Mouse (Mus musculus): Measurements from ENCODE around the gene Rpa2. TPM values are rescaled to one million over a fixed set of nuclear protein-coding genes. Genes with fewer than 3 reads are reported as not detected.

Gene Rpa2
- total RNA-seq, 4 experiments from 2014 or later, result 13.3 to 15.7 (median 15.1) TPM

DNA sequence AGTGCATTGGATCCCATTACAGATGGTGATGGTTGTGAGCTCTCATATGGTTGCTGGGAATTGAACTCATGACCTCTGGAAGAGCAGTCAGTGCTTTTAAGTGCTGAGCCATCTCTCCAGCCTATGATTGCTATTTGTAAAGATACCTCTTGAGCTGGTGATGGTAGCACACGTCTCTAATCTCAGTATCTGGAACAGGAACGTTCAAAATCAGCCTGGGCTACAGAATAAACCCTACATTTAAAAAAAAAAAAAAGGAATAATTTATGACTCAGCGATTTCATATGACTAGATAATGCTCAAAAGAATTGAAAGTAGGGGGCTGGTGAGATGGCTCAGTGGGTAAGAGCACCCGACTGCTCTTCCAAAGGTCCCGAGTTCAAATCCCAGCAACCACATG is 35.1 kb downstream of the Rpa2 start:
- no peak for DNase-seq (ENCODE audit: low spot score in 2 of 2)

DNA sequence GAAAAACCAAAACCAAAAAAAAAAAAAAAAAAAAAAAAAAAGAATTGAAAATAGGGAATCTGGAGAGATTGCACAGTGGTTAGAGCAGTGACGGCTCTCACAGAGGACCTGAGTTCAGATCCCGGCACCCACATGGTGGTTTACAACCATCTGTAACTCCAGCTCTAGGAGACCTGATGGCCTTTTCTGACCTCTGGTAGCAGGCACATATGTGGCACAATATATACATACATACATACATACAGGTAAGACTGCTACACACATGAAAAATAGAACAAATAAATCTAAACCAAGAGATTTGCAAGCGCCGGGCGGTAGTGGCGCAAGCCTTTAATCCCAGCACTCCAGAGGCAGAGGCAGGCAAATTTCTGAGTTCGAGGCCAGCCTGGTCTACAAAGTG is 35.7 kb downstream of the Rpa2 start:
- DNase-seq (ENCODE audit: low spot score in 2 of 2), result no peak

DNA sequence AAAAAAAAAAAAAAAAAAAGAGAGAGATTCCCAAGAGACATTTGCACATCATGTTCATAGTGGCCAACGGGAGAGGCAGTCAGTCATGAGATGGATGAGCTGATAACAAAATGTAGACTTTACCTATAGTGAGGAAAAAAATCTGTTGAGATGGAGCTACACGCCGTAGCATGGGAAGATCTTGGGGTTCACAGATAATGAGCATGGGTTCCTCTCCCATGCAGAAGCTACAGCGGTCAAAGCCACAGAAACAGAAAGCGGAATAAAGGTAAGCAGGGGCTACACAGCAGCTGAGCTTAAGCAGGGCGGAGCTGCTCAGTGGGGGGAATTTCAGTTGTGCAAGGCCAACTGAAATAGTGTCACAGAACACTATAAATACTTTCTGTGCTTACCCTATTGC is 36.2 kb downstream of the Rpa2 start:
- DNase-seq (ENCODE audit: low spot score in 2 of 2), result no peak

DNA sequence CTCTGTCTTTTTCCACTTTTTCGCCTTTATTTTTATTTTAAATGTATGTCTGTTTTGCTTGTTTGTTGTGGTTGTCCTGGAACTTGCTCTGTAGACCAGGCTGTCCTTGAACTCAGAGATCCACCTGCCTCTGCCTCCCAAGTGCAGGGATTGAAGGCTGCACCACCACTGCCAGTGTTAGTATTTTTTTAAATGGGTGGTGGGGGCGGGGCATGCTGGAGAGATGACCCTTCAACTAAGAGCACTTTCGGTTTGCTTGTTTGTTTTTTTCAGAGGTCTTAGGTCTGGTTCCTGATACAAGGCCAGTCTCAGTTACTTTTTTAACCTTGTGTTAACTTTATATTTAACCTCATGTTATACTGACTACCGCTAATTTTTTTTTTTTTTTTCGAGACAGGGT is 37.0 kb downstream of the Rpa2 start:
- no peak for DNase-seq (ENCODE audit: low spot score in 2 of 2)

DNA sequence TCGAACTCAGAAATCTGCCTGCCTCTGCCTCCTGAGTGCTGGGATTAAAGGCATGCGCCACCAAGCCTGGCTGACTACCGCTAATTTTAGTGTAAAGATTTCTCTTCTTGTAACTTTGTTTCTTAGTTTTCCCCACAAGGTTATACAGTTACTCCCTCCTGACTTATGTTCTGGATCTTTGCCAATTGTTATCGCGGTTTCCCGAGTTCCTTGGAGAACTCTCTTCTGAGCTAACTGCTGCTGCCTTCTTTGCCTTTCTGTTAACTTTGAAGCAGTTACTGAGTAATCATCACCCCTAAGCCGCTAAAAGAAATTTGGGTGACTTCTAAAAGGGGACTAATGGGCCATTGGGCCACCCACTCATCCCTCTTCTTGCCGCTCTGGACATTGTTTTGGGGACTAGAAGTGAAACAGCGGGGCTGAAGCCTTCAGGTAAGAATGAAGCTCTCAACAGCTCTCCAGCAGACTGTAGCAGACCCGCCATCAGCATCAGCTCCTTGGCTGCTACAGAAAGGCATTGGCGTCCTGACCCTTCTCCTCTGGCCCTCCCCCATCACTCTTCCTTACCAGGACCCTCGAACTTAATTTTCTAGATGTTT is 37.6 kb downstream of the Rpa2 start:
- no peak for DNase-seq (ENCODE audit: low spot score in 2 of 2)

DNA sequence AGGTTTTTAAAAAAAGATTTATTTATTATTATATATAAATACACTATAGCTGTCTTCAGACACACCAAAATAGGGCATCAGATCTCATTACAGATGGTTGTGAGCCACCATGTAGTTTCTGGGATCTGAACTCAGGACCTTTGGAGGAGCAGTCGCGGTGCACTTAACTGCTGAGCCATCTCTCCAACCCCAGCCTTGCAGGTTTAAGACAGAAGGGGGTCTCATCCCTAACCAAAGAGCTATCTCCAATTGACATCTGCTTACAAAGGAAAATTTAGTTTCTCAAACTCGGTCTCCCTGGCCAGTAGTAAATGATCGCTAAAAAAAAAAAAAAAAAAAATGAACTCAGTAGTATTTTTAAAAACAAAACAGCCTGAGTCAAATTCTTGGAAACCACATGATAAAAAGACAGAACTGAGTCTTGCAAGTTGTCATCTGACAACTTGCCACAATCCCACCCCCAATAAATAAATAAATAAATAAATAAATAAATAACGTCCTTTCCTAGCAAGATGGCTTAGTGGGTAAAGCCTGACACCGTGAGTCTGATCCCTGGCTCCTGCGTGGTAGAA is 38.6 kb downstream of the Rpa2 start:
- DNase-seq (ENCODE audit: low spot score in 2 of 2), result no peak

DNA sequence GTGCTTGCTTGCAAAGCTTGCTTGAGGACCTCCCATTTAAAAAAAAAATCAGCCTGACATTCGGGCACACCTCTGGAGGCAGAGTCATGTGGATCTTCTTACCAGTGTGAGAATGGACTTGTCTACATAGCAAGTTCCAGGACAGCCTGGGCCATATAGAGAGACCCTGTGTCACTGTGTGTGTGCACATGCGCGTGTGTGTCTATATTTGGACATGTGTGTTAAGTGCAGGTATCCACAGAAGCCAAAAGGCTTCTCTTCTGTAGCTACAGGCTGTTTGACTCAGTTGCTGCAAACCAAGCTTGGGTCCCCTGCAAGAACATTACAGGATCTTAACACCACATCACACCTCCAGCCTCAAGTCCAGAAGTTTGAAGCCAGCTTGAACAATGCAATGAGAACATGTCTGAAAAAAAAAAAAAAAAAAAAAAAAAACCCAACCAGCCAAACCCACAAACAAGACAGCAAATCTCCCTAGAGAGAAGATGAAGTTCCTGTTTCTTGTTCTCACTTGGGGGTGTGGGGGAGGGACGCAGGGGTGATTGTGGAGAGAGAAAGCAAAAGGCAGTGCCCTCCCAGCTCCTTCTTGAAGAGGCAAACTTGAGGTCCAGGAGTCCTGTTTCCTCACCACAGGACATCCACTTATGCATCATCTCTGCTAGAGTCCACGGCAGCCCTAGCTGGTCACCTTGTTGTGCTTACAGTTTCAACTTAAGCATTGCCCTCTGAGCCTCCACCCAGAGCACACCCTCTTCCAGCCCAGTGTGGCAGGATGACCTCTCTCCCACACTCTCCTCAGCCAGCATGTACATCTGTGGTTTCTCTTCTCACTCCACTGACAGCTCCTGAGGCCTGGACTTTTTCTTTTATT is 39.9 kb downstream of the Rpa2 start:
- no peak for DNase-seq (ENCODE audit: low spot score in 2 of 2)

DNA sequence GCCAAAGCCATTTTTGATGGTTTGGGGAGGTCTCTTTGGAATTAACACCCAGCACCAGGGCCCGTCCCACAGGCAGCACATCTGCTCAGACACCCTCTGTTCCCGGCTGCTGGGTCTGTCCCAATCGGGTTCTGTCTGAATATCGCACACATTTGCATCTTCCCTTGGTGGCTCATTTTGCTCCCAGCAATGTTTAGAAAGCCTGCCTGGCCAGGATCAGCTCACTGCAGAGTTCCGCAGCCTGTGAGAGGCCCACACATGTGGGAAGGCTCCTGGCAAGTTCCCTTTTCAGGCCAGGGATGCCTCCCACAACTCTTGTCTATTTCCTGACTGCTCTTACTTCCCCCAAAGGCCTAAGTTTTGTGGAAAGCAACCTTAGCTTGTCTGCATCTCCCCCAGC is 41.5 kb downstream of the Rpa2 start:
- DNase-seq (ENCODE audit: low spot score in 2 of 2), result peak; percentile 17 to 44

DNA sequence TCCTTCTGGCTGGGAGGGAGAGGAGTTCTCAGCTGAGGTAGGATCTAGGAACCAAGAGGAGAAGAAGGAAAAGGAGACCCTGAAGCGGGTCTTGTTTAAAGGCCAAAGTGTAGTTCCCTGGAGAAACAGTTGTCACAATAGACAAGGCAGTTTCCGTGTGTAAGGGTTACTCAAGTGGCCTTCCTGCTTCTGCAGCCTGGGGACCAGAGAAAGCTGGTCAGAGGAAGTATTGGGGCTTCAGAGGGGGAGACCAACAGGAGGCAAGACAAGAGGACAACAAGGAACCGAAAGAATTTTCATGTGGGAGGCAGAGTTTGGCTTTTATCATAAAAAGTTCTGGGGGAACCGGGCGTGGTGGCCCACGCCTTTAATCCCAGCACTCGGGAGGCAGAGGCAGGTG is 48.3 kb downstream of the Rpa2 start:
- no peak for DNase-seq (ENCODE audit: low spot score in 2 of 2)

DNA sequence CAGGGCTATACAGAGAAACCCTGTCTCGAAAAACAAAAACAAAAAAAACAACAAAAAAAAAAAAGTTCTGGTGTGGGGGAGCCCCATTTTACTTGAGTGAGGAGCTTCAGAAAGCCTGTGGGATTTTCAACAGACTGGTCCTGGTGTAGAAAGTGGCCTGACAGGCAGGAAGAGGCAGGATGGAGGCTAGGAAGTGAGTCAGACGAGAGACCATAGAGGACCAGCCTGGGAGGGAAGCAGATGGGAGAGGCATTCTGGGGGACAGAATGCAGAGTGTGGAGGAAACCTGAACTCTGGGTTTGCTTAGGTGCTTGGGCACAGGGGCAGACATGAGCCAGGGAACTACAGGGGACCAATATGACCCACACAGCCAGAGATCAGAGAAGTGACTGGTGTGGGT is 48.7 kb downstream of the Rpa2 start:
- no peak for DNase-seq (ENCODE audit: low spot score in 2 of 2)

DNA sequence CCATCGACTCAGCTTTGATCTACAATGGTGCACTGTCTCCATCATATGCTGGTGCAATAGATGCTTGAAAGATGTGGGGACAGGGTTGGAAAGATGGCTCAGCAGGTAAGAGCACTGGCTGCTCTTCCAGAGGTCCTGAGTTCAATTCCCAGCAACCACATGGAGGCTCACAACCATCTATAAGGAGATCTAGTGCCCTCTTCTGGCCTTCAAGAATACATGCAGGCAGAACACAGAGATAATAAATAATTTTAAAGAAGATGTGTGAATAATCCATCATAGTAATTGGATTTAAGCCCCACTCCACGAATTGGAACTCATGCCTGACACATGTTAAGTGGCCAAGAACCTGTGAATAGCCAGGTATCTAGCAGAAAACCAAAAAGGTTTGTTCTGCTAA is 50.3 kb downstream of the Rpa2 start:
- no peak for DNase-seq (ENCODE audit: low spot score in 2 of 2)

DNA sequence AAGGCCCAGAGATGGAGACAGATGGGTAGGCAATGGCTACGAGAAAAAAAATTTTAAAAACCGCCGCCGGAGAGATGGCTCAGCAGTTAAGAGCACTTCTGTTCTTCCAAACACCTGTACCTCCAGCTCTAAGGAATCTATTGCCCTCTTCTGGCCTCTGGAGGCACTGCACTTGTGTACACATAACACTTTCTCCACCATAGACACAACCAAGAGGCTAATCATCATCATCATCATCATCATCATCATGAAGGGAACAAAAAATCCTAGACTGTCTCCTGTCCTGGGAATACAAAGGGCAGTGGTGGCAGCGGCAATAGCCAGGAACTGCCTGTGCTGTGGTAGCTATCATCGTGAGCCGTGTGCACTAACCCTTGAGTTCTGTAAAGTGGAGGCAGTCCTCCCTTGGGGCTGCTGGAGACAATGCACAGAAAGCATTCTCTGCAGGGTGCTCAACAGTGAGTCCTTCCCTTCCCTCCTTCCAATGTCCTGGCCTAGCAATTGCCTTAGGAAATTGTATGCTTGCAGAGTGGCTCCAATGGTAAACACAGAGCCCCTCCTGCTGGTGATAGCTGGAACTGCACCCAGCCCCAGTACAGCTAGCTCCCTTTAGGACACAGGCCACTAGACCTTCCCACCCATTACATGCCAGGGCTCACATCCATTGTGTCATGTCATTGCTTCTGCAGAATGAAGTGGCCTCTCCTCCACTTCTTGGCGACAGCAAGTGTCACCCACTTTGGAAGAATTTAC is 55.7 kb downstream of the Rpa2 start:
- peak; percentile 17 to 57 for DNase-seq (ENCODE audit: low spot score in 2 of 2)

Other genes starting within 250 kb of the Rpa2 start
- 100 to 1,000 TPM; 313 to 407 (median 357) TPM for gene Atpif1, start 234.7 kb upstream of the Rpa2 start, total RNA-seq (2022)
- gene Dnajc8, start 232.8 kb upstream of the Rpa2 start, total RNA-seq (2022), result 100 to 1,000 TPM in 2 of 4 experiments, 10 to 100 TPM in 2; 88.8 to 104 (median 94.6) TPM
- gene Ptafr, start 204.3 kb upstream of the Rpa2 start, total RNA-seq (2022), result 1 to 10 TPM; 1.1 to 3.8 (median 2.5) TPM
- 10 to 100 TPM; 28.7 to 31.1 (median 29.0) TPM for gene Eya3, start 129.3 kb upstream of the Rpa2 start, total RNA-seq (2022)
- 1 to 10 TPM; 2.9 to 4.5 (median 3.6) TPM for gene Xkr8, start 35.8 kb upstream of the Rpa2 start, total RNA-seq (2022)
- gene Smpdl3b, start 11.1 kb upstream of the Rpa2 start, total RNA-seq (2022), result 1 to 10 TPM; 3.4 to 4.6 (median 4.0) TPM
- gene Themis2, start 28.1 kb downstream of the Rpa2 start, total RNA-seq (2022), result 1 to 10 TPM in 2 of 4 experiments, under 1 TPM in 2; 0.62 to 3.9 (median 1.6) TPM
- gene Ppp1r8, start 74.8 kb downstream of the Rpa2 start, total RNA-seq (2022), result 10 to 100 TPM; 37.9 to 43.2 (median 40.3) TPM
- gene Stx12, start 116.2 kb downstream of the Rpa2 start, total RNA-seq (2022), result 100 to 1,000 TPM in 2 of 4 experiments, 10 to 100 TPM in 2; 97.1 to 116 (median 106) TPM
- 10 to 100 TPM; 47.4 to 67.7 (median 53.2) TPM for gene Fam76a, start 154.2 kb downstream of the Rpa2 start, total RNA-seq (2022)
- 1 to 10 TPM in 2 of 4 experiments, under 1 TPM in 1, not detected in 1; 0.19 to 3.9 (median 3.4) TPM for gene Fgr, start 205.8 kb downstream of the Rpa2 start, total RNA-seq (2022)
- gene Ahdc1, start 242.9 kb downstream of the Rpa2 start, total RNA-seq (2022), result 100 to 1,000 TPM in 3 of 4 experiments, 10 to 100 TPM in 1; 99.1 to 116 (median 106) TPM

Measured in layer of hippocampus, adult 8-10 months (tissue).